Mouse (Mus musculus) heart, embryonic 16.5 days (tissue): ENCODE results near the gene Shd. TPM values are rescaled to one million over a fixed set of nuclear protein-coding genes. Genes with fewer than 3 reads are reported as not detected.

Experiments
- ATAC-seq: fragments of 200-750 bp; cut with Nextera tagmentation; replicated peaks from 2 replicates; pipeline ENCODE4 v1.8.0; 2017; ENCODE audit warnings: moderate number of reproducible peaks; ENCODE audit not compliant: insufficient read depth, low FRiP score; ENCODE audit errors: extremely low read depth
- H3K27ac ChIP-seq: fragments of 300-500 bp; sonication (generic); 2 replicates; pipeline ENCODE4 v1.5.1; 2014; ENCODE audit warnings: mild to moderate bottlenecking, low read length, control low read depth, moderate library complexity
- H3K27me3 ChIP-seq: fragments of 300-500 bp; sonication (generic); 2 replicates; pipeline ENCODE4 v1.6.1; 2014; ENCODE audit warnings: low read length, mixed read lengths; ENCODE audit not compliant: control insufficient read depth, insufficient read depth
- H3K36me3 ChIP-seq: fragments of 300-500 bp; sonication (generic); 2 replicates; pipeline ENCODE4 v1.6.1; 2014; ENCODE audit not compliant: control insufficient read depth, insufficient read depth
- H3K4me1 ChIP-seq: fragments of 300-500 bp; sonication (generic); 2 replicates; pipeline ENCODE4 v1.6.1; 2014; ENCODE audit warnings: low read length, mixed read lengths; ENCODE audit not compliant: control insufficient read depth, insufficient read depth
- H3K4me2 ChIP-seq: fragments of 300-500 bp; sonication (generic); 2 replicates; pipeline ENCODE4 v1.6.1; 2014; ENCODE audit warnings: low read depth, mild to moderate bottlenecking, control low read depth, low read length
- H3K4me3 ChIP-seq: fragments of 300-500 bp; sonication (generic); 2 replicates; pipeline ENCODE4 v1.5.1; 2014; ENCODE audit warnings: mild to moderate bottlenecking, control low read depth, low read length
- H3K9ac ChIP-seq: fragments of 300-500 bp; sonication (generic); 2 replicates; pipeline ENCODE4 v1.6.1; 2014; ENCODE audit warnings: low read length, control low read depth
- H3K9me3 ChIP-seq: fragments of 300-500 bp; sonication (generic); replicated peaks from 2 replicates; pipeline ENCODE4 v1.6.1; 2016; ENCODE audit warnings: low read length; ENCODE audit not compliant: control insufficient read depth
- WGBS: fragments of 180-500 bp; shearing (Covaris S2); extraction: QIAGEN DNeasy Blood & Tissue Kit; methylation state at CpG from one replicate; pipeline ENCODE4 v1.1.7; 2014; 5-methylcytosine and 5-hydroxymethylcytosine counted together
- polyA plus RNA-seq: library from polyadenylated mRNA; unstranded; fragments of >200 nt; fragmentation: Nextera tagmentation; extraction: Ambion mirVana; gene quantifications from 2 replicates; pipeline ENCODE4 v1.2.1, GENCODE M21; 2015

The Shd gene
- polyA plus RNA-seq, 1 experiment from 2014 or later: 6.9 TPM

DNA sequence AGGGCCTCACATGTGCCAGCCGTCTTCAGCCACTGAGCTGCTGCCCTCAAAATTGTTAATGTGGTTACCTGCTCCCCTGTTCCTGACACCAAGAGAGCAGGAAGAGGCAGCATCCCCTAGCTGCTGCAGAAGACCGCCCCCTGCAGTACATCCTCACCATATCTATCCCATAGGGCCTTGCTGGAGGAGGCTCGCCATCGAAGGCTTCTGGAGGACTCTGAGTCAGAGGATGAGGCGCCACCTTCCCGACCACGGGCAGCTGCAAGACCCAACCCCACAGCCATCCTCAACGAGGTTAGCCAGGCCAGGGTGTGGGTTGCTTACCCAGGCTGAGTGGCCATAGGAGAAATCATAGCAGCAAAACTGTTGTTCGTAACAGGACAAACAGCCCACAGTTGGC is 5.3 kb upstream of the Shd start:
- no peak for ATAC-seq
- WGBS: 84% methylated on average over 9 of the region's 9 CpGs
- Histone ChIP-seq H3K9me3 (no peaks in the 10 kb centered on the region), H3K9ac (no peak overlapping the region), H3K4me1 (peaks cover 12% of the 10 kb centered on the region), H3K36me3 (peaks cover 27% of the 10 kb centered on the region), H3K4me3 (no peak overlapping the region), H3K4me2 (no peak overlapping the region), H3K27me3 (peaks cover 5% of the 10 kb centered on the region; the same call in 1 of the 2 replicates), H3K27ac (no peak overlapping the region)

GRCm38 (mm10) chr17:55967186-55967585 is 3.1 kb upstream of the Shd start:
- Histone ChIP-seq H3K36me3 (peaks cover 18% of the 10 kb centered on the region), H3K9ac (no peak overlapping the region)
- ATAC-seq: no peak

GRCm38 (mm10) chr17:55968210-55968609 is 2.1 kb upstream of the Shd start:
- 0 out of 2 replicates have a peak overlapping the region, but pooled peaks have one; percentile 25 for H3K27ac ChIP-seq
- peak; percentile 20; the same call in 1 of the 2 replicates for ATAC-seq
- H3K36me3 ChIP-seq: peaks cover 16% of the 10 kb centered on the region
- no peaks in the 10 kb centered on the region for H3K9me3 ChIP-seq
- 31% methylated on average over 7 of the region's 7 CpGs for WGBS
- peaks cover 19% of the 10 kb centered on the region for H3K27me3 ChIP-seq
- no peak overlapping the region for H3K4me2 ChIP-seq
- H3K4me1 ChIP-seq: peaks cover 15% of the 10 kb centered on the region
- no peak overlapping the region for H3K9ac ChIP-seq
- no peak overlapping the region for H3K4me3 ChIP-seq

More at GRCm38 (mm10) chr17:55967186-55967585, 3.1 kb upstream of the Shd start:
- H3K4me3 ChIP-seq: no peak overlapping the region
- WGBS: 91% methylated on average over 4 of the region's 4 CpGs
- peaks cover 15% of the 10 kb centered on the region for H3K4me1 ChIP-seq
- H3K9me3 ChIP-seq: no peaks in the 10 kb centered on the region
- H3K27ac ChIP-seq: no peak overlapping the region
- peaks cover 13% of the 10 kb centered on the region; the same call in 1 of the 2 replicates for H3K27me3 ChIP-seq
- no peak overlapping the region for H3K4me2 ChIP-seq

- H3K4me1 ChIP-seq: peaks cover 15% of the 10 kb centered on the region
- H3K9me3 ChIP-seq: no peaks in the 10 kb centered on the region
- no peak overlapping the region for H3K4me3 ChIP-seq
- H3K4me2 ChIP-seq: peak overlapping the region; percentile 10; the same call in 1 of the 2 replicates
- H3K27ac ChIP-seq: no peak overlapping the region
- WGBS: 47% methylated on average over 14 of the region's 14 CpGs
- H3K9ac ChIP-seq: no peak overlapping the region
- H3K36me3 ChIP-seq: peaks cover 16% of the 10 kb centered on the region
- H3K27me3 ChIP-seq: peaks cover 19% of the 10 kb centered on the region
- ATAC-seq: no peak
These were observed 707 bp upstream of the Shd start for GRCm38 (mm10) chr17:55969560-55969959.

- no peak for ATAC-seq
- H3K27ac ChIP-seq: no peak overlapping the region
- no peaks in the 10 kb centered on the region for H3K9me3 ChIP-seq
- no peak overlapping the region for H3K9ac ChIP-seq
- peaks cover 15% of the 10 kb centered on the region for H3K4me1 ChIP-seq
- H3K36me3 ChIP-seq: peaks cover 9% of the 10 kb centered on the region
- WGBS: 36% methylated on average over 22 of the region's 22 CpGs
- H3K4me2 ChIP-seq: no peak overlapping the region; the same call in 1 of the 2 replicates
- H3K4me3 ChIP-seq: no peak overlapping the region
- H3K27me3 ChIP-seq: peaks cover 19% of the 10 kb centered on the region
These were observed 1.2 kb downstream of the Shd start for GRCm38 (mm10) chr17:55971453-55971852.

GRCm38 (mm10) chr17:55976255-55976862 is 6.1 kb downstream of the Shd start:
- WGBS: 18% methylated on average over 13 of the region's 13 CpGs
- H3K9me3 ChIP-seq: no peaks in the 10 kb centered on the region
- H3K4me2 ChIP-seq: no peak overlapping the region
- H3K9ac ChIP-seq: no peak overlapping the region
- no peak overlapping the region for H3K27ac ChIP-seq
- peaks cover 8% of the 10 kb centered on the region for H3K27me3 ChIP-seq
- peak; percentile 52; the same call in 1 of the 2 replicates for ATAC-seq
- no peak overlapping the region for H3K4me3 ChIP-seq
- H3K4me1 ChIP-seq: no peaks in the 10 kb centered on the region
- H3K36me3 ChIP-seq: no peaks in the 10 kb centered on the region

GRCm38 (mm10) chr17:55977301-55977700 is 7.0 kb downstream of the Shd start:
- Histone ChIP-seq H3K27ac (no peak overlapping the region), H3K36me3 (no peaks in the 10 kb centered on the region), H3K9ac (no peak overlapping the region), H3K4me2 (no peak overlapping the region), H3K4me1 (no peaks in the 10 kb centered on the region), H3K27me3 (peaks cover 6% of the 10 kb centered on the region), H3K4me3 (no peak overlapping the region), H3K9me3 (no peaks in the 10 kb centered on the region)
- 48% methylated on average over 3 of the region's 3 CpGs for WGBS
- no peak for ATAC-seq

GRCm38 (mm10) chr17:55986030-55986961 is 16.0 kb downstream of the Shd start, which contains the start of gene Fsd1:
Gene Fsd1, plus strand, starts transcription at chr17:55986509.
- H3K36me3 ChIP-seq: no peaks in the 10 kb centered on the region
- H3K27ac ChIP-seq: no peak within 1 kb of the TSS
- no peaks in the 10 kb centered on the region for H3K4me1 ChIP-seq
- 9% methylated on average over 33 of the region's 35 CpGs for WGBS
- peak within 1 kb of the TSS; percentile 55 for H3K4me2 ChIP-seq
- H3K4me3 ChIP-seq: peak within 1 kb of the TSS; percentile 34
- peaks cover 17% of the 10 kb centered on the region for H3K27me3 ChIP-seq
- H3K9ac ChIP-seq: no peak within 1 kb of the TSS
- H3K9me3 ChIP-seq: no peaks in the 10 kb centered on the region
- ATAC-seq: no peak
